Mouse (Mus musculus): ENCODE measurements around the gene Lpp. TPM values are rescaled to one million over a fixed set of nuclear protein-coding genes. Genes with fewer than 3 reads are reported as not detected.

Gene Lpp
- 61.7 and 63.0 TPM in 2 replicates for polyA plus RNA-seq (2015; fragmentation: Nextera tagmentation; extraction: Ambion mirVana)

- H3K9ac ChIP-seq: peak within 1 kb of the TSS; percentile 96
- H3K4me2 ChIP-seq (replicated peaks): peak within 1 kb of the TSS; percentile 82
- no peaks in the 10 kb centered on the region for H3K27me3 ChIP-seq (replicated peaks)
- WGBS: 2% methylated on average over 42 of the region's 42 CpGs
- peak; percentile 93 for ATAC-seq
- H3K27ac ChIP-seq: peak within 1 kb of the TSS; percentile 99
- peak within 1 kb of the TSS; percentile 89 for H3K4me3 ChIP-seq (replicated peaks)
- peaks cover 34% of the 10 kb centered on the region for H3K4me1 ChIP-seq (replicated peaks)
- no peaks in the 10 kb centered on the region for H3K9me3 ChIP-seq
- no peaks in the 10 kb centered on the region for H3K36me3 ChIP-seq
Measured at GRCm38 (mm10) chr16:24392651-24393555, at the start of gene Lpp. Gene Lpp, plus strand, starts transcription at chr16:24393507.

DNA sequence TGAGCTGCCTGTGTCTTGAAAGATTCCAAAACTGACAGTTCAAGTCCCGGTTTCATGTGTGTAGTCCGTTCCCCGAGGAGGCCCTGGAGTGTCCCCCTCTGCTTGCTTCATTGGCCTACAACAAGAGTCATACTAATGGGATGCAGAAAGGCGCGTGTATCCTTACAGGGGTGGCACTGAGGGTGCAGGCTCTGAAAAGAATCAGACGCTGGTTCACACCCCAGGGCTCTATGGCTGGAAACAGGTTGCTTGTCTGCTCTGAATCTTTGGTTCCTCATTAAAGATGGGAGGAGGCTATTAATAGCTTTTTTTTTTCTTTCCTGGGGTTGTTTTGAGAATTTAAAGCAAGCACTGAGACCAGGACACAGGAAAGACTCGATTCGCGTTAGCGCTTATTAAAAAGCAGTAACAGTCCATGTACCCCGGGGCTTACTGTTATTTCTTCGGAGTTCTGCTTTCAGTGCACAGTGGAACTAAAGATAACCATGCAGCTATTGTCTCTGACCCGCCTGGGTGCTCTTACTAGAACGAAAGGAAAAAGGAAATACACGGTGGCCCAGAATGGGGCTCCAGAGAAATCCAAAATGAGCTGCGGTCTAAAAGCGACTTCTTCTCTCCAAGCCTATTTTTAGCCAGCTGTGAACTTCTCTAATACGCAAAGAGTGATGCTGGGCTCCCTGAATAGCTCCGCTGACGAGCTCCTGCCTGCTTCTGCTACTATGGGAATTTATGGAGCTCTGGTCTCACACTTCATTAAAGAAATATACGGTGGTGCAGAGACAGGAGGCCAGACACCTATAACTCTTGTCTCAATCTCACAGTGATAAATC, 45.5 kb upstream of the Lpp start:
- Histone ChIP-seq H3K9ac (no peak overlapping the region), H3K4me3 (replicated peaks) (no peak overlapping the region), H3K27ac (no peak overlapping the region), H3K36me3 (no peaks in the 10 kb centered on the region), H3K4me1 (replicated peaks) (no peaks in the 10 kb centered on the region), H3K4me2 (replicated peaks) (no peak overlapping the region), H3K9me3 (no peaks in the 10 kb centered on the region), H3K27me3 (replicated peaks) (no peaks in the 10 kb centered on the region)
- ATAC-seq: no peak
- WGBS: 68% methylated on average over 21 of the region's 21 CpGs

GRCm38 (mm10) chr16:24350306-24350705, 43.0 kb upstream of the Lpp start:
- Histone ChIP-seq H3K27me3 (replicated peaks) (no peaks in the 10 kb centered on the region), H3K27ac (no peak overlapping the region), H3K4me1 (replicated peaks) (0 out of 2 replicates have a peak, but pooled peaks cover 3% of the 10 kb centered on the region), H3K9me3 (no peaks in the 10 kb centered on the region), H3K36me3 (no peaks in the 10 kb centered on the region), H3K9ac (no peak overlapping the region), H3K4me2 (replicated peaks) (no peak overlapping the region), H3K4me3 (replicated peaks) (no peak overlapping the region)
- 73% methylated on average over 6 of the region's 6 CpGs for WGBS
- no peak for ATAC-seq

GRCm38 (mm10) chr16:24350751-24351150, 42.6 kb upstream of the Lpp start:
- Histone ChIP-seq H3K4me2 (replicated peaks) (no peak overlapping the region), H3K9ac (no peak overlapping the region), H3K9me3 (no peaks in the 10 kb centered on the region), H3K27ac (no peak overlapping the region), H3K4me1 (replicated peaks) (0 out of 2 replicates have a peak, but pooled peaks cover 3% of the 10 kb centered on the region), H3K4me3 (replicated peaks) (no peak overlapping the region), H3K27me3 (replicated peaks) (no peaks in the 10 kb centered on the region), H3K36me3 (no peaks in the 10 kb centered on the region)
- ATAC-seq: no peak
- 65% methylated on average over 6 of the region's 6 CpGs for WGBS

- ATAC-seq: no peak
Measured at GRCm38 (mm10) chr16:24351811-24352210, 41.5 kb upstream of the Lpp start.

DNA sequence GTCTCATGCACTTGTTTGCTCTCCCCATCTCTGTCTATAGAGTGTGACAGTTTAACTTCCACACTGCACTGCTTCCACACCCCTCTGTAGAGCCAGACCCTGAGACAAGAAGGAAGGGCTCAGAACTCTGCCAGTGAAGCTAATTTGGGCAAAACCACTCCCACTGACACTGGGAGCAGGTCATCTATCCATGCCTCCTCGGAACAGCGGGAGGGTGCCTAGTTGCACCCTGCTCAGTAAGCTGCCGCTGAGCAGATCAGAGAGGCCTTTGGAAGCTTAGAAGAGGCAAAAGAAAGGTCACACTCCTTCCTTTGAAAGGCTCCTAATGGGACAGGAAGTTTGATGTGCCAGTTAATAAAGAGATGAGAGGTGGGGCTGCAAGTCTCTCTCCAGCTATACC, 39.5 kb upstream of the Lpp start:
- no peak overlapping the region for H3K4me2 ChIP-seq (replicated peaks)
- H3K27ac ChIP-seq: no peak overlapping the region
- H3K9ac ChIP-seq: no peak overlapping the region
- 25% methylated on average over 3 of the region's 3 CpGs for WGBS
- H3K36me3 ChIP-seq: no peaks in the 10 kb centered on the region
- H3K4me3 ChIP-seq (replicated peaks): no peak overlapping the region
- no peaks in the 10 kb centered on the region for H3K9me3 ChIP-seq
- H3K4me1 ChIP-seq (replicated peaks): 0 out of 2 replicates have a peak, but pooled peaks cover 3% of the 10 kb centered on the region
- ATAC-seq: no peak
- H3K27me3 ChIP-seq (replicated peaks): no peaks in the 10 kb centered on the region

More at GRCm38 (mm10) chr16:24351811-24352210, 41.5 kb upstream of the Lpp start:
- H3K27ac ChIP-seq: no peak overlapping the region
- whole genome bisulfite sequencing: 100% methylated on average over 1 of the region's 1 CpGs
- no peak overlapping the region for H3K4me3 ChIP-seq (replicated peaks)
- no peaks in the 10 kb centered on the region for H3K36me3 ChIP-seq
- no peak overlapping the region for H3K9ac ChIP-seq
- no peaks in the 10 kb centered on the region for H3K9me3 ChIP-seq
- H3K4me2 ChIP-seq (replicated peaks): no peak overlapping the region
- H3K27me3 ChIP-seq (replicated peaks): no peaks in the 10 kb centered on the region
- H3K4me1 ChIP-seq (replicated peaks): 0 out of 2 replicates have a peak, but pooled peaks cover 3% of the 10 kb centered on the region

- Histone ChIP-seq H3K4me3 (replicated peaks) (no peak overlapping the region), H3K36me3 (no peaks in the 10 kb centered on the region), H3K9ac (no peak overlapping the region), H3K27ac (no peak overlapping the region), H3K4me2 (replicated peaks) (no peak overlapping the region), H3K4me1 (replicated peaks) (no peaks in the 10 kb centered on the region), H3K27me3 (replicated peaks) (no peaks in the 10 kb centered on the region), H3K9me3 (no peaks in the 10 kb centered on the region)
- no peak for ATAC-seq
- WGBS: 96% methylated on average over 1 of the region's 1 CpGs
Measured at GRCm38 (mm10) chr16:24361667-24362066, 31.6 kb upstream of the Lpp start.

DNA sequence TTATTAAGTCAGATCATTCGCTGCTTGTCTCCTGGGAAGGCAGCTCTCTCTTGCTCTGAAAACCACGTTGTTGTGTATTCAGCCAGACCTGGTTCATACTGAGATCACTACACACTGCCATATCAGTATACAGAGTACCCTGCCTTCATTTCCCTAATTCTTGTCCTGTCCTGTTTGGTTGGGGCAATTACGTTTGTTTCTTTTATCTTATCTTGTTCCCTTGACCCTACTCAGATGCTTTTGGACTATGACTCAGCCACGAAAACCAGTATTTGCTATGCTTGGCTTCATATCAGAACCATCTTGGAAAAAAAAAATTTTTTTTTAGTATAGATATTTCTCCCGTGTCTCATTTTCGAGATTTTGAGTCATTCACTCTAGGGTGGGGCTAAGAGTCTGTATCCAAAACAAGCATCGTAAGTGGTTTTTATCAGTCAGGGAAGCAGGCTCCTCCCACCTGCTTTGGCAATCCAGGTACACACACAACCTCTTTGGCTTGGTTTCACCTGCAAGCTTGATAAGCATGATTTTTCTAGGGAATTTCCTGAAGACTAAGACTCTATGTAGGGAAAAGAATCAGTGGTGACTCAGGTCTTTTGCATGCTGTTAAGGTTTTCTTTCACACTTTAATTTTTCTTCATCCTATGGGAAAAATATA, 29.1 kb upstream of the Lpp start:
- ATAC-seq: peak; percentile 82
- Histone ChIP-seq H3K4me2 (replicated peaks) (no peak overlapping the region), H3K9me3 (no peaks in the 10 kb centered on the region), H3K4me3 (replicated peaks) (no peak overlapping the region), H3K27me3 (replicated peaks) (no peaks in the 10 kb centered on the region), H3K4me1 (replicated peaks) (no peaks in the 10 kb centered on the region), H3K36me3 (no peaks in the 10 kb centered on the region), H3K27ac (no peak overlapping the region), H3K9ac (no peak overlapping the region)
- 62% methylated on average over 7 of the region's 7 CpGs for WGBS

- Histone ChIP-seq H3K4me2 (replicated peaks) (no peak overlapping the region), H3K27ac (no peak overlapping the region), H3K27me3 (replicated peaks) (no peaks in the 10 kb centered on the region), H3K9ac (no peak overlapping the region), H3K4me3 (replicated peaks) (no peak overlapping the region), H3K4me1 (replicated peaks) (no peaks in the 10 kb centered on the region), H3K36me3 (no peaks in the 10 kb centered on the region), H3K9me3 (no peaks in the 10 kb centered on the region)
- WGBS: 83% methylated on average over 4 of the region's 4 CpGs
- ATAC-seq: no peak
Measured at GRCm38 (mm10) chr16:24365900-24366299, 27.4 kb upstream of the Lpp start.

- Histone ChIP-seq H3K36me3 (no peaks in the 10 kb centered on the region), H3K9me3 (no peaks in the 10 kb centered on the region), H3K27me3 (replicated peaks) (no peaks in the 10 kb centered on the region), H3K4me2 (replicated peaks) (no peak overlapping the region), H3K4me1 (replicated peaks) (no peaks in the 10 kb centered on the region), H3K9ac (no peak overlapping the region), H3K4me3 (replicated peaks) (no peak overlapping the region), H3K27ac (no peak overlapping the region)
- WGBS: 59% methylated on average over 6 of the region's 6 CpGs
- ATAC-seq: no peak
Measured at GRCm38 (mm10) chr16:24367071-24367470, 26.2 kb upstream of the Lpp start.

GRCm38 (mm10) chr16:24367506-24367905, 25.8 kb upstream of the Lpp start:
- Histone ChIP-seq H3K9ac (no peak overlapping the region), H3K27ac (no peak overlapping the region), H3K4me3 (replicated peaks) (no peak overlapping the region), H3K9me3 (no peaks in the 10 kb centered on the region), H3K4me2 (replicated peaks) (no peak overlapping the region), H3K4me1 (replicated peaks) (no peaks in the 10 kb centered on the region), H3K36me3 (no peaks in the 10 kb centered on the region), H3K27me3 (replicated peaks) (no peaks in the 10 kb centered on the region)
- ATAC-seq: no peak
- WGBS: 55% methylated on average over 7 of the region's 7 CpGs

GRCm38 (mm10) chr16:24376478-24376877, 16.8 kb upstream of the Lpp start:
- H3K4me3 ChIP-seq (replicated peaks): no peak overlapping the region
- H3K9me3 ChIP-seq: no peaks in the 10 kb centered on the region
- no peak overlapping the region for H3K9ac ChIP-seq
- no peaks in the 10 kb centered on the region for H3K36me3 ChIP-seq
- ATAC-seq: peak; percentile 95
- H3K4me1 ChIP-seq (replicated peaks): no peaks in the 10 kb centered on the region
- H3K4me2 ChIP-seq (replicated peaks): no peak overlapping the region
- H3K27ac ChIP-seq: no peak overlapping the region
- H3K27me3 ChIP-seq (replicated peaks): no peaks in the 10 kb centered on the region
